Mouse (Mus musculus) CD8-positive naive resting alpha-beta T cell, adult 57 days (primary cell): ENCODE results near the gene Zfp462. TPM values are rescaled to one million over a fixed set of nuclear protein-coding genes. Genes with fewer than 3 reads are reported as not detected.

Experiments used
- total RNA-seq: library from RNA; stranded (reverse); gene quantifications from one replicate; pipeline ENCODE4 v1.2.4, GENCODE M21; 2023

Gene Zfp462
- total RNA-seq, result not detected

DNA sequence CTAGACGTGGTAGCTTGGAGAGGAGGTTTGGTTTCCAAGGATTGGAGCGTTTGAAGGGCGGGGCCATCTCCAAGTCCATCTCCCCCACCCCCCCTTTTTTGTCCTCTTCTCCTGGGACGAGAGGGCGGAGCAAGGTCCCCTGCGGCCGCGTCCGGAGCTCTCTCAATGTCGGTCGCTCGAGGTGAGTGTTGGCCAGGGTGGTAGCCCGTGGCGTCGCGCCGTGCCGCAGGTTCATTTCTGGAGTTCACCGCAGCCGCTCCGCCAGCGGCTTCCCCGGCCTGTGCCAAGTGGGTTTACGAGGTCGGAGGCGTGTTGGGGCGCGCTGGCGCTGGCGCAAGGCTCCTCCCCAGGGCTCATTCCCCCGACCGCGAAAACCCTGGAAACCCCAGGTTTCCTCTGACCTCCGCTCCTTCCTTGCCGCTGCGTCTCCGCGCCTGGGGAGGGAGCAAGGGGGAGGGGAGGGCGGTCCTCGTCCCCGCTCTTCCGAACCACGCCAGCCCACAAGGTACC lies at the start of gene Zfp462:
Gene Zfp462, plus strand, starts transcription at position 128 of the 510 bp plus-strand sequence.

